Mouse (Mus musculus) intestine, embryonic 14.5 days (tissue): ENCODE data around the gene Gm10974. TPM values are rescaled to one million over a fixed set of nuclear protein-coding genes. Genes with fewer than 3 reads are reported as not detected.

Experiments
- ATAC-seq: fragments of 200-750 bp; cut with Nextera tagmentation; replicated peaks from 2 replicates; pipeline ENCODE4 v1.8.0; 2017; ENCODE audit warnings: low read depth, moderate number of reproducible peaks, moderate TSS enrichment, moderate library complexity; ENCODE audit not compliant: low FRiP score, low TSS enrichment
- DNase-seq: peaks from one replicate; pipeline ENCODE4 v3.0.0-alpha.2; 2018; ENCODE audit warnings: low spot score
- H3K27ac ChIP-seq: fragments of 300-500 bp; sonication (generic); 2 replicates; pipeline ENCODE4 v1.5.1; 2014; ENCODE audit warnings: low read depth, mild to moderate bottlenecking, control low read depth
- H3K27me3 ChIP-seq: fragments of 300-500 bp; sonication (generic); replicated peaks from 2 replicates; pipeline ENCODE4 v1.6.1; 2014; ENCODE audit warnings: low read length, control low read depth; ENCODE audit not compliant: control insufficient read depth, insufficient read depth
- H3K36me3 ChIP-seq: fragments of 300-500 bp; sonication (generic); 2 replicates; pipeline ENCODE4 v1.6.1; 2014; ENCODE audit warnings: low read length, control low read depth; ENCODE audit not compliant: control insufficient read depth, insufficient read depth
- H3K4me1 ChIP-seq: fragments of 300-500 bp; sonication (generic); replicated peaks from 2 replicates; pipeline ENCODE4 v1.6.1; 2014; ENCODE audit warnings: low read length, control low read depth, mixed read lengths; ENCODE audit not compliant: control insufficient read depth, insufficient read depth
- H3K4me2 ChIP-seq: fragments of 300-500 bp; sonication (generic); 2 replicates; pipeline ENCODE4 v1.6.1; 2014; ENCODE audit warnings: low read length
- H3K4me3 ChIP-seq: fragments of 300-500 bp; sonication (generic); 2 replicates; pipeline ENCODE4 v1.5.1; 2014; ENCODE audit warnings: low read depth, low read length, control low read depth, mixed read lengths
- H3K9ac ChIP-seq: fragments of 300-500 bp; sonication (generic); 2 replicates; pipeline ENCODE4 v1.6.1; 2014; ENCODE audit warnings: mild to moderate bottlenecking, low read length
- H3K9me3 ChIP-seq: fragments of 300-500 bp; sonication (generic); 2 replicates; pipeline ENCODE4 v1.6.1; 2016; ENCODE audit warnings: low read length, control low read depth; ENCODE audit not compliant: control insufficient read depth
- WGBS: fragments of 180-500 bp; shearing (Covaris S2); extraction: QIAGEN DNeasy Blood & Tissue Kit; methylation state at CpG from one replicate; pipeline ENCODE4 v1.1.7; 2014; 5-methylcytosine and 5-hydroxymethylcytosine counted together
- polyA plus RNA-seq: library from polyadenylated mRNA; unstranded; fragments of >200 nt; fragmentation: Nextera tagmentation; extraction: Ambion mirVana; gene quantifications from 2 replicates; pipeline ENCODE4 v1.2.1, GENCODE M21; 2014

The Gm10974 gene
- polyA plus RNA-seq, 1 experiment from 2014 or later: not detected

- H3K4me3 ChIP-seq: no peak overlapping the region
- 0 out of 2 replicates have a peak, but pooled peaks cover 2% of the 10 kb centered on the region for H3K36me3 ChIP-seq
- H3K4me1 ChIP-seq: peaks cover 8% of the 10 kb centered on the region; the same call in 1 of the 2 replicates
- WGBS: 69% methylated on average over 2 of the region's 2 CpGs
- 0 out of 2 replicates have a peak, but pooled peaks cover 4% of the 10 kb centered on the region for H3K9me3 ChIP-seq
- no peak overlapping the region for H3K27ac ChIP-seq
- H3K27me3 ChIP-seq: no peaks in the 10 kb centered on the region
- H3K4me2 ChIP-seq: no peak overlapping the region
- no peak overlapping the region for H3K9ac ChIP-seq
- DNase-seq: no peak
- no peak for ATAC-seq
These were observed 294 bp upstream of the Gm10974 start for GRCm38 (mm10) chr7:66365411-66365810.

DNA sequence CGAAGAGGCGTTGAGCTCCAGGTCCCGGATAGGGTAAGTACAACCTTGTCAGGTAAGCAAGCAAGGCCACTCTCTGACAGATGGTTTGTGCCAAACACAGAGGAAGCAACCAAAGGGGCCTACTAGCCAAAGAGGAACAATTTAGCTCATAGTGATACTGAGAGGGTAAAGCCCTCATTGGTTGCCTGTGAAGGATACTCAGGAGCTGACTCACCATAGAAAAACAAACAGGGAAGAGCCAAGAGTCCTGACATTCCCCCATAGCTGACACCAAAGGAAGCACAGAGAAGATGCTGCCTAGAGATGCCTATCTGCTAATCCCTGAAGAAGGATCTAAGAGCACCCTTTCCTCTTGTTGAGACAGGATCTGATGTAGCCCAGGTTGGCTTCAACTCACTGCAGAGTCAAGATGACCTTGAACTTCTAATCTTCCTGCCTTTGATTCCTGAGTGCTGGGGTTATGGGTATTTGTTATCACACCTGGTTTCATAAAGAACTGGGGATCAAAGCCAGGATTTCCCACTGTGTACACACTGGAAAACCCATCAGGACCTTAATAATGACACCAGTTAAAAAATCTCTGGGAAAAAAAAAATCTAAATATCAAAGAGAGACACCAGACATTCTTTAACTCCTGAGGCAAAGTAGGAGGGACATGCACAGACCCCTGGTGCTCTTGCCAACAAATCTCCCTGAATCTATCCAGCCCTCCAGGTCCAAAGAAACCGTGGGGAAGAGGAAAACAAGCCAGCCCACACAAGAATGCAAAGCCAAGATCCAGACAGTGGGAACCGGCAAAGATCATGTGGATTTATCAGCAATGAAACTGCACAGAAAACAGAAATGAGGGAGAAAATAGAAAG, 3.6 kb downstream of the Gm10974 start:
- H3K36me3 ChIP-seq: no peaks in the 10 kb centered on the region
- H3K4me1 ChIP-seq: peaks cover 13% of the 10 kb centered on the region
- WGBS: 65% methylated on average over 5 of the region's 5 CpGs
- H3K27ac ChIP-seq: peak overlapping the region; percentile 17; the same call in 1 of the 2 replicates
- DNase-seq: no peak
- H3K4me2 ChIP-seq: no peak overlapping the region
- H3K9ac ChIP-seq: no peak overlapping the region
- no peak for ATAC-seq
- H3K9me3 ChIP-seq: no peaks in the 10 kb centered on the region
- H3K27me3 ChIP-seq: no peaks in the 10 kb centered on the region
- no peak overlapping the region for H3K4me3 ChIP-seq

DNA sequence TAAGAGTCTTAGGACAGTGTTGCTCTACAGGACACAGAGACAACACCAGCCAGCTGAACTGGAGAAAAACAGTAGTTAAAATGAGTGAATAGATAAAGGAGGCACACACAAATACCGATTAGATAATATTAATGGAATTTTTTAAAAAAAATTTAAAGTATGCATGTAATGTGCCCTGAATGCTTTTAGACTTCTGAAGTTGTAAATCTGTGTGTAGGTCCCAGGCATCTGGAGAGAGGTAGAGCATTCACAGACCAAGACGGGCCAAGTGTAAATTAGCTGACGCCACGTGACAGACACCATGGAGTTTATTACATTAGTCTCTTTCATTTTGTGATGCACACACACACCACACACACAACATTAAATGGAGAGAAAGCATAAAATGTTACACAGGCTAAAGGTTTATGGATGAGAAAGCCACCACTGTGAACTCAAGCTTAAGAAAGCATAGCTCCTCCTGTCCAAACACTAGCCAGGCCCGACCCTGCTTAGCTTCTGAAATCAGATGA, 4.3 kb downstream of the Gm10974 start:
- Histone ChIP-seq H3K4me3 (no peak overlapping the region), H3K9ac (no peak overlapping the region), H3K4me1 (peaks cover 13% of the 10 kb centered on the region), H3K36me3 (no peaks in the 10 kb centered on the region), H3K27ac (0 out of 2 replicates have a peak overlapping the region, but pooled peaks have one; percentile 17), H3K9me3 (no peaks in the 10 kb centered on the region), H3K4me2 (no peak overlapping the region), H3K27me3 (no peaks in the 10 kb centered on the region)
- no peak for DNase-seq
- ATAC-seq: no peak; the same call in 1 of the 2 replicates
- 32% methylated on average over 5 of the region's 5 CpGs for WGBS

DNA sequence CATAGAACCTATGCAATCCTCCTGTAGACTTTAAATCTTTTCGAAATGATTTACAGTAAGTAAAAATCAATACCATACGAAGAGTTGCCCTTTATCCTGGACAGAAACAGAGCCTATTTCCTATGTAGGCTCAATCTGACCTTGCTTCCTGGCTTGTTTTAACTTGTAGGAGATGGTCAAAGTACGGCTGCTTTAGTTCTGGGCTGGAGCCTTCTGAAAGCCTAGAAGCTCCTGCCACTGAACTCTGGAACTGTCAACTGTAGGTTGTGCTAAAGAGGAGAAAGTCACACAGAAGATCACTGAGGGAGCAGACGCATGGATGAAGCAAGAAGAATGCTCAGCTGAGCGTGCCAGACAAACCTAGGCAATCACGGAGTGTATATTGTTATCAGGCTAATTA, 5.3 kb downstream of the Gm10974 start:
- Histone ChIP-seq H3K36me3 (no peaks in the 10 kb centered on the region), H3K4me2 (no peak overlapping the region), H3K4me3 (no peak overlapping the region), H3K9ac (no peak overlapping the region), H3K27me3 (no peaks in the 10 kb centered on the region), H3K27ac (no peak overlapping the region), H3K9me3 (no peaks in the 10 kb centered on the region), H3K4me1 (peaks cover 13% of the 10 kb centered on the region)
- DNase-seq (no peak), ATAC-seq (no peak)
- WGBS: 80% methylated on average over 6 of the region's 6 CpGs

DNA sequence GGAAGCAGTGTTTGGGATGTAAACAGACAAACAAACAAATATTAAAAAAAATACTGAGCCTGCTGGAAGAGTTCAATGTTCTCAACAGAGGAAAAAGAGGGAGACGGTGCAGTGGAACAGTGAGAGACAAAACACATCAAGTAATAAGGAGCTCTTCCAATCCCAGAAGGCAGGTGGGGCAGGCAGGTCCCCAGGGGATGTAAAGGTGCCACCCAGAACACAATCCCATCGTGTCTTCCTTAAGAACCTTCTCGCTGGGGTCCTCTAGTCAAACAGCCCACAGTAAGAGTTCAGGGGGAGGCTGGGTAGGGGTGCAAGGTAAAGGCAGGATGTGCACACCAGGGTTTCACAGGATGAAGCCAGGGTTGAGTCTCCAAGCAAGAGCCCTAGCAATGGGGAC, 7.7 kb downstream of the Gm10974 start:
- no peaks in the 10 kb centered on the region for H3K9me3 ChIP-seq
- no peak for DNase-seq
- no peak overlapping the region for H3K4me3 ChIP-seq
- H3K36me3 ChIP-seq: no peaks in the 10 kb centered on the region
- H3K27ac ChIP-seq: no peak overlapping the region
- no peak overlapping the region for H3K4me2 ChIP-seq
- ATAC-seq: no peak
- WGBS: 87% methylated on average over 3 of the region's 3 CpGs
- no peaks in the 10 kb centered on the region for H3K27me3 ChIP-seq
- H3K4me1 ChIP-seq: peaks cover 13% of the 10 kb centered on the region
- no peak overlapping the region for H3K9ac ChIP-seq

DNA sequence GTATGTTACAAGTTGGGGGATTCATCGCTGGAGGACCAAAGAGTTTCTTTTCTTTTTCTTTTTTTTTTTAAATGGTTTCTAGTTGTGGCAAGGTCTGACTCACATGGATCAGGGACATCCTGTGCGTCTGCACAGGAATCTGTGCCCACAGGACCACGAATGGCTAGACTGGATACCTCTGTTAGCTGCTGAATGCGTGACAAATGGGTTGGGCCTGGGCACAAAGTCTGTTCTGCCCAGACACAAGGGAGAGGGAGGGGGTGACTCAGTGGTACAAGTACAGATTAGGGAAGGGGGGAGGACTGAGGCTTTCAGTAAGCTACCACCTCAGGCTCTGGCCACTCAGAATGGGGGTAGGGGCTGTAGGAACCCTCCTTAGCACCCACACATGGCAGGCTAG, 10.0 kb downstream of the Gm10974 start:
- Histone ChIP-seq H3K36me3 (peaks cover 9% of the 10 kb centered on the region; the same call in 1 of the 2 replicates), H3K4me3 (no peak overlapping the region), H3K27me3 (no peaks in the 10 kb centered on the region), H3K27ac (no peak overlapping the region), H3K4me2 (no peak overlapping the region), H3K9me3 (no peaks in the 10 kb centered on the region), H3K4me1 (peaks cover 4% of the 10 kb centered on the region; the same call in 1 of the 2 replicates), H3K9ac (no peak overlapping the region)
- DNase-seq (no peak), ATAC-seq (no peak)
- 94% methylated on average over 4 of the region's 4 CpGs for WGBS

GRCm38 (mm10) chr7:66376560-66376959, 10.9 kb downstream of the Gm10974 start:
- Histone ChIP-seq H3K27me3 (no peaks in the 10 kb centered on the region), H3K9ac (no peak overlapping the region), H3K4me1 (no peaks in the 10 kb centered on the region), H3K36me3 (peaks cover 11% of the 10 kb centered on the region; the same call in 1 of the 2 replicates), H3K27ac (no peak overlapping the region), H3K4me3 (no peak overlapping the region), H3K4me2 (no peak overlapping the region), H3K9me3 (no peaks in the 10 kb centered on the region)
- ATAC-seq (no peak), DNase-seq (no peak)
- WGBS: 80% methylated on average over 10 of the region's 10 CpGs

DNA sequence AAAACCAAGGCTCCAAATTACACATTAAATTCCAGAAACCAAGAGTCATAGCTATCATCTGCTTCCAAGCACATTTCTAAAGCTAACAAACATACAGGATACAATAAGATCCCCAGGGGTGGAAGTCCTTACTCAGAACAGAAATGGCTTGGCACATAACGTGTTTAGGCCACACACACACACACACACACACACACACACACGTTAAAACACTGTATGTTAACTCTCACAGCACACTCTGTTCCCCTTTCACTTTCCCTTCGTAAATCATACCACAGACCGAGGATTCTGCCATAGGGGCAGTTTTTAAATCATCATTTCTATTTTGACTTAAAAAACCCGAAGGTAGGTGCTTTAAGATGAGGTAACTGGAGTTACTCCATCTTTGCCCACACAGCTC, 18.5 kb downstream of the Gm10974 start:
- DNase-seq (no peak), ATAC-seq (no peak)
- H3K4me2 ChIP-seq: no peak overlapping the region
- 55% methylated on average over 5 of the region's 5 CpGs for WGBS
- peaks cover 14% of the 10 kb centered on the region; the same call in 1 of the 2 replicates for H3K4me1 ChIP-seq
- H3K27ac ChIP-seq: no peak overlapping the region
- no peak overlapping the region for H3K9ac ChIP-seq
- H3K27me3 ChIP-seq: no peaks in the 10 kb centered on the region
- H3K4me3 ChIP-seq: no peak overlapping the region
- peaks cover 7% of the 10 kb centered on the region; the same call in 1 of the 2 replicates for H3K36me3 ChIP-seq
- H3K9me3 ChIP-seq: no peaks in the 10 kb centered on the region
